Mouse (Mus musculus) forebrain, embryonic 14.5 days (tissue): ENCODE results near the gene Apol8. TPM values are rescaled to one million over a fixed set of nuclear protein-coding genes. Genes with fewer than 3 reads are reported as not detected.

Experiments
- ATAC-seq: fragments of 200-750 bp; cut with Nextera tagmentation; 2 replicates; pipeline ENCODE4 v1.8.0; 2017; ENCODE audit warnings: mild to moderate bottlenecking, moderate library complexity
- DNase-seq: peaks from one replicate; pipeline ENCODE4 v3.0.0-alpha.2; 2015; ENCODE audit warnings: low spot score
- H3K27ac ChIP-seq: fragments of 300-500 bp; sonication (generic); 2 replicates; pipeline ENCODE4 v1.5.1; 2014; ENCODE audit warnings: low read depth, mild to moderate bottlenecking, control low read depth, low read length, moderate library complexity
- H3K27me3 ChIP-seq: fragments of 300-500 bp; sonication (generic); replicated peaks from 2 replicates; pipeline ENCODE4 v1.6.1; 2014; ENCODE audit warnings: low read length, control low read depth, mixed read lengths; ENCODE audit not compliant: control insufficient read depth, insufficient read depth
- H3K36me3 ChIP-seq: fragments of 300-500 bp; sonication (generic); 2 replicates; pipeline ENCODE4 v1.6.1; 2014; ENCODE audit warnings: low read length, control low read depth; ENCODE audit not compliant: control insufficient read depth, insufficient read depth
- H3K4me1 ChIP-seq: fragments of 300-500 bp; sonication (generic); 2 replicates; pipeline ENCODE4 v1.6.1; 2014; ENCODE audit warnings: antibody characterized with exemption, low read length, control low read depth; ENCODE audit not compliant: control insufficient read depth, insufficient read depth
- H3K4me2 ChIP-seq: fragments of 300-500 bp; sonication (generic); 2 replicates; pipeline ENCODE4 v1.6.1; 2014; ENCODE audit warnings: mild to moderate bottlenecking, control low read depth, low read length
- H3K4me3 ChIP-seq: fragments of 300-500 bp; sonication (generic); 2 replicates; pipeline ENCODE4 v1.5.1; 2014; ENCODE audit warnings: low read depth, low read length, control low read depth
- H3K9ac ChIP-seq: fragments of 300-500 bp; sonication (generic); 2 replicates; pipeline ENCODE4 v1.6.1; 2014; ENCODE audit warnings: mild to moderate bottlenecking, low read length, control low read depth, moderate library complexity
- H3K9me3 ChIP-seq: fragments of 300-500 bp; sonication (generic); replicated peaks from 2 replicates; pipeline ENCODE4 v1.6.1; 2016; ENCODE audit warnings: low read length, control low read depth, mixed read lengths; ENCODE audit not compliant: control insufficient read depth
- WGBS: fragments of 180-500 bp; shearing (Covaris S2); extraction: QIAGEN DNeasy Blood & Tissue Kit; methylation state at CpG from one replicate; pipeline ENCODE4 v1.1.7; 2014; 5-methylcytosine and 5-hydroxymethylcytosine counted together
- polyA plus RNA-seq: library from polyadenylated mRNA; unstranded; fragments of >200 nt; fragmentation: Nextera tagmentation; extraction: Ambion mirVana; gene quantifications from 2 replicates; pipeline ENCODE4 v1.2.1, GENCODE M21; 2014

Gene Apol8
- 0.06 TPM in 1 of 2 replicates, not detected in the other for polyA plus RNA-seq

DNA sequence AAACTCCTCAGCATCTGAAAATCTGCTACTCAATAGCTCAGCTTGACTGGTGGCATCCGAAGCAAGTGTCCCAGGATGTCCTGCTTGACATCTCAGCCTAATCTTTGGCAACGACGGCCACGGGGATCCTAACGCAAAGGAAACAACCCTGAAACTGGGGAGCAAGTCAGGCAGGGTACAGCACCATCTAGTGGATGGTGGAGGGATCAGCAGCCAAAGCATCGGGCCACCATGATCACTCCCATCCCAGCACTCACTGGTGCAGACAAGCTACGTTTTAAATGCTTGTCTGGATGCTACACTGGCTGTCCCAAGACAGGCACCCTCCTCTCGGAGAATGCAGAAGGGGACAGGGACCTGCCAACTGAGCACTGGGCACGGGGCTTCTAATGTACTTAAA is at the start of gene Apol8:
Gene Apol8, minus strand, starts transcription at position 156 of the 400 bp plus-strand sequence.
- 7% methylated on average over 9 of the region's 9 CpGs for WGBS
- ATAC-seq (no peak), DNase-seq (peak; percentile 57)
- Histone ChIP-seq H3K36me3 (peaks cover 18% of the 10 kb centered on the region), H3K4me2 (no peak within 1 kb of the TSS), H3K4me1 (no peaks in the 10 kb centered on the region), H3K27ac (no peak within 1 kb of the TSS), H3K4me3 (no peak within 1 kb of the TSS), H3K9me3 (no peaks in the 10 kb centered on the region), H3K27me3 (no peaks in the 10 kb centered on the region), H3K9ac (no peak within 1 kb of the TSS)

- DNase-seq (no peak), ATAC-seq (no peak)
- H3K9me3 ChIP-seq: no peaks in the 10 kb centered on the region
- H3K9ac ChIP-seq: no peak overlapping the region
- H3K4me3 ChIP-seq: no peak overlapping the region
- WGBS: 90% methylated on average over 4 of the region's 4 CpGs
- no peak overlapping the region for H3K4me2 ChIP-seq
- H3K36me3 ChIP-seq: peaks cover 33% of the 10 kb centered on the region
- H3K4me1 ChIP-seq: no peaks in the 10 kb centered on the region
- H3K27me3 ChIP-seq: no peaks in the 10 kb centered on the region
- H3K27ac ChIP-seq: no peak overlapping the region
These were observed 48.9 kb upstream of the Apol8 start for GRCm38 (mm10) chr15:77805657-77806056.

- ATAC-seq (no peak), DNase-seq (no peak)
- no peaks in the 10 kb centered on the region for H3K27me3 ChIP-seq
- no peak overlapping the region for H3K9ac ChIP-seq
- peaks cover 33% of the 10 kb centered on the region for H3K36me3 ChIP-seq
- no peak overlapping the region for H3K4me2 ChIP-seq
- H3K9me3 ChIP-seq: no peaks in the 10 kb centered on the region
- no peak overlapping the region for H3K4me3 ChIP-seq
- H3K27ac ChIP-seq: no peak overlapping the region
- WGBS: 90% methylated on average over 9 of the region's 9 CpGs
- no peaks in the 10 kb centered on the region for H3K4me1 ChIP-seq
These were observed 48.1 kb upstream of the Apol8 start for GRCm38 (mm10) chr15:77804949-77805348.

- Histone ChIP-seq H3K27me3 (no peaks in the 10 kb centered on the region), H3K4me2 (no peak overlapping the region), H3K9me3 (no peaks in the 10 kb centered on the region), H3K9ac (no peak overlapping the region), H3K36me3 (peaks cover 33% of the 10 kb centered on the region), H3K4me1 (no peaks in the 10 kb centered on the region), H3K4me3 (no peak overlapping the region), H3K27ac (no peak overlapping the region)
- WGBS: 88% methylated on average over 6 of the region's 6 CpGs
- no peak for DNase-seq
- no peak for ATAC-seq
These were observed 47.7 kb upstream of the Apol8 start for GRCm38 (mm10) chr15:77804460-77804859.

DNA sequence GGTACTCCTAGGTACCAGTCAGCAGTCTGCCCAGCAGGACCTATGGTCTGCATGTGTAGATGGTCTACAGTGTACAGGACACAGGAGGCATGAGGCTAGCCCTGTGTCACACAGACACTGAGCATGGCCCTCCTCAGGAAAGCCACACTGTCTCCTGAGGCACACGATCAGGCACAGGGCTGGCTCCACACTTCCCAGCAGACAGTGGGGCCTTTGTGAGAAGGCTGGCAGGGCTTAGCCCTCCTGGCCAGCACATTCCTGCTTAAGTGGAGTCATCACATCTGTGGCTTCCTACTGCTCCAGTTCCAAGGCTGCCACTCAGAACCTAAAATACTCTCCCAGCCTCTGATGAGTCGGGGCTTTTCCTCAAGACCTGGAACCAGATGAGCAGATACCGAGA is 46.9 kb upstream of the Apol8 start:
- H3K4me3 ChIP-seq: no peak overlapping the region
- 64% methylated on average over 3 of the region's 3 CpGs for WGBS

DNA sequence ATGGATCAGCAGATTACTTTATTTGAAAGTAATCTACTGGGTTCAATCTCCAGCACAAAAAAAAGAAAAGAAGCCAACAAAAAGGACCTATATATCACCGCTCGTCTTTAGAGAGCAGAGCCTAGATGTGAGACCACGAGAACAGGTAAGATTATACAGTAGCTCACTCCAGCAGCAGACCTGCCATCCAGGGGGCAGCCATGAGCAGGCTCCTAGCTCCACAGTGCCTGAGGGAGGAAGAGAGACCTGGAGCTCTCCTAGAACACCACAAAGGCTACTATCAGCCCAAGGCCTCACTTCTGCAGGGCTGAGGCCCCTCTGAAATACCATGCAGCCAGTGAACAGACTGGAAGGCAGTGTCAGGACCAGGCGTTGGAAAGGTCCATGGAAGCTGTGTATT is 46.2 kb upstream of the Apol8 start:
- ATAC-seq: no peak
- no peaks in the 10 kb centered on the region for H3K9me3 ChIP-seq

More for the DNA sequence above, 46.9 kb upstream of the Apol8 start:
- H3K27ac ChIP-seq: no peak overlapping the region
- no peaks in the 10 kb centered on the region for H3K4me1 ChIP-seq
- no peaks in the 10 kb centered on the region for H3K27me3 ChIP-seq
- DNase-seq (no peak), ATAC-seq (no peak)
- H3K4me2 ChIP-seq: no peak overlapping the region
- H3K9ac ChIP-seq: no peak overlapping the region
- no peaks in the 10 kb centered on the region for H3K9me3 ChIP-seq
- peaks cover 33% of the 10 kb centered on the region for H3K36me3 ChIP-seq

GRCm38 (mm10) chr15:77801188-77801587 is 44.4 kb upstream of the Apol8 start:
- Histone ChIP-seq H3K4me1 (no peaks in the 10 kb centered on the region), H3K27ac (no peak overlapping the region), H3K27me3 (no peaks in the 10 kb centered on the region), H3K4me2 (no peak overlapping the region), H3K36me3 (peaks cover 17% of the 10 kb centered on the region), H3K9me3 (no peaks in the 10 kb centered on the region), H3K4me3 (no peak overlapping the region), H3K9ac (no peak overlapping the region)
- WGBS: 86% methylated on average over 4 of the region's 4 CpGs
- DNase-seq: no peak
- ATAC-seq: no peak

More for the DNA sequence above, 46.2 kb upstream of the Apol8 start:
- Histone ChIP-seq H3K4me3 (no peak overlapping the region), H3K36me3 (peaks cover 33% of the 10 kb centered on the region), H3K4me1 (no peaks in the 10 kb centered on the region), H3K4me2 (no peak overlapping the region), H3K27ac (no peak overlapping the region), H3K9ac (no peak overlapping the region), H3K27me3 (no peaks in the 10 kb centered on the region)
- WGBS: 81% methylated on average over 4 of the region's 4 CpGs
- DNase-seq: no peak

GRCm38 (mm10) chr15:77800511-77800910 is 43.7 kb upstream of the Apol8 start:
- no peaks in the 10 kb centered on the region for H3K4me1 ChIP-seq
- no peaks in the 10 kb centered on the region for H3K27me3 ChIP-seq
- no peak overlapping the region for H3K27ac ChIP-seq
- no peaks in the 10 kb centered on the region for H3K9me3 ChIP-seq
- no peak overlapping the region for H3K4me2 ChIP-seq
- peaks cover 17% of the 10 kb centered on the region for H3K36me3 ChIP-seq
- H3K4me3 ChIP-seq: no peak overlapping the region
- ATAC-seq (no peak), DNase-seq (no peak)
- no peak overlapping the region for H3K9ac ChIP-seq

- no peak for ATAC-seq
- Histone ChIP-seq H3K36me3 (peaks cover 19% of the 10 kb centered on the region), H3K9me3 (no peaks in the 10 kb centered on the region), H3K27me3 (no peaks in the 10 kb centered on the region), H3K4me1 (no peaks in the 10 kb centered on the region), H3K4me3 (no peak overlapping the region), H3K27ac (peak overlapping the region; percentile 66; the same call in 1 of the 2 replicates), H3K4me2 (no peak overlapping the region), H3K9ac (no peak overlapping the region)
- no peak for DNase-seq
- WGBS: 88% methylated on average over 8 of the region's 8 CpGs
These were observed 43.0 kb upstream of the Apol8 start for GRCm38 (mm10) chr15:77799491-77800474.
